Mouse (Mus musculus): ENCODE measurements around the gene Hist1h2ai.

GRCm38 (mm10) chr13:21729544-21729943 is 13.3 kb downstream of the Hist1h2ai start:
- TF ChIP-seq CTCF (IDR thresholded peaks at IDR 0.05; ENCODE audit: low read depth, low read length) (no peak), POLR2A (IDR thresholded peaks at IDR 0.05; ENCODE audit: borderline replicate concordance, low read depth, low read length) (no peak)

Data from bone marrow macrophage, adult 2 months (primary cell).